In the genomic region with DNA sequence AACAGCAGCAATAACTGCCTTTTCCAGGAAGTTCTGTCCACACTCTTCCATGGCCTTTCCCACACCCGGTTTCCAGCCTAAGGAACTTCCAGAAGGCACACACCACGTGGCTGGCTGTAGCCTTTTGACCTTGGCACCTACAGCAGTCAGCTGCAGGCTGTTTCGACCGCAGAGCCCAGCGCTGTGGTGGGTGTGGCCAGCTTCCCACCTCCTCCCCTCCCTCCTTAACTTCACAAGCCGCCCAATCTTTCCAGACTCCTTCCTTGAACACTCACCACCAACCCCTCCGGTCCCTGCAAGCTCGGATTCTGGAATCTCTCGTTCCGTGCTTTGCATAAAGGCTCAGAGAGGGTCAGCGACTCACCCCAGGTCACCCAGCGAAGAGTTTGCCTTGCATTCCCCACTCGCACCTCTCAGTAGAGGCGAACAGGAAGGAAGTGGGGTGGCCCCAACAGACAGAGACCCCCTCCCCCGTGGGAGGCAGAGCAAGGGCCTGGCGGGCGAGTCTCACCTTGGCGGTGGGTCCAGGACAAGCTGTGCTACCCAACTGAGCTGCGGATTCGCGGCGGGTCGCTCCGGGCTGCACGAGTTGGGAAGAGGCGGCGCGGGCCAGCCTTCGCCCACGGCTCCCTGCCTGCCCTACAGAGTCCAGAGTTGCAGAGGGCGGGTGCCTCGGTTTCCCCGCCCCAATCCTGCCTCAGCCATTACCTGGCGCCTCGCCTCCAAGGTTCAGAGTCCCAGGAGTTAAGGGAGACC, we compare ENCODE assay signal across 8 mouse cellular contexts. TPM values are rescaled to one million over a fixed set of nuclear protein-coding genes. Genes with fewer than 3 reads are reported as not detected.
DNase-seq lines count a peak whose midpoint lies in the region; ATAC-seq lines count a peak whose summit lies in the region.

No protein-coding gene starts in this region.

- peak; percentile 34 for DNase-seq in adrenal gland, adult 8-10 months
- no peak for DNase-seq in adrenal gland, adult 18-20 months (ENCODE audit: low spot score in 2 of 2)
- DNase-seq in embryonic facial prominence, embryonic 14.5 days (ENCODE audit: low spot score): peak; percentile 61
- peak; percentile 26 for DNase-seq in heart, postnatal 4 days
- peak; percentile 76 for DNase-seq in large intestine, adult 2 months (ENCODE audit: low read depth, low spot score)
- peak; percentile 40 for DNase-seq in splenic B cell, adult 2 months (ENCODE audit: low read depth, low spot score)
- DNase-seq in cerebellum, adult 9-10 months: no peak

- no peak overlapping the region for H3K27ac ChIP-seq in embryonic facial prominence, embryonic 14.5 days (replicated peaks; ENCODE audit: low read depth, low read length)

- H3K9me3 ChIP-seq in embryonic facial prominence, embryonic 14.5 days (ENCODE audit: control insufficient read depth, low read length): no peaks in the 10 kb centered on the region

- H3K4me2 ChIP-seq in embryonic facial prominence, embryonic 14.5 days (ENCODE audit: low read depth, low read length): peak overlapping the region; percentile 74

- no peaks in the 10 kb centered on the region for H3K36me3 ChIP-seq in embryonic facial prominence, embryonic 14.5 days (ENCODE audit: control insufficient read depth, insufficient read depth, low read length)
- peaks cover 3% of the 10 kb centered on the region; the same call in 1 of the 2 replicates for H3K36me3 ChIP-seq in splenic B cell, adult 2 months (ENCODE audit: control insufficient read depth, insufficient read depth, low read length, poor library complexity, severe bottlenecking)

- peak overlapping the region; percentile 38 for H3K4me3 ChIP-seq in embryonic facial prominence, embryonic 14.5 days (ENCODE audit: low read depth, low read length)

- 0 out of 2 replicates have a peak, but pooled peaks cover 11% of the 10 kb centered on the region for H3K4me1 ChIP-seq in embryonic facial prominence, embryonic 14.5 days (ENCODE audit: control insufficient read depth, insufficient read depth, low read length)

- WGBS in embryonic facial prominence, embryonic 14.5 days: 2% methylated on average over 21 of the region's 35 CpGs
- 2% methylated on average over 35 of the region's 35 CpGs for WGBS in large intestine, adult 2 months

- peak; percentile 60; the same call in 1 of the 2 replicates for ATAC-seq in embryonic facial prominence, embryonic 14.5 days (ENCODE audit: low read depth)
- 0 out of 2 replicates have a peak, but pooled peaks have one; percentile 37 for ATAC-seq in megakaryocyte-erythroid progenitor cell, adult 5-6 weeks (replicated peaks; ENCODE audit: low FRiP score, low TSS enrichment, poor library complexity, severe bottlenecking)

- H3K9ac ChIP-seq in embryonic facial prominence, embryonic 14.5 days (ENCODE audit: low read depth, low read length): peak overlapping the region; percentile 62

- 0 out of 2 replicates have a peak, but pooled peaks cover 3% of the 10 kb centered on the region for H3K27me3 ChIP-seq in embryonic facial prominence, embryonic 14.5 days (replicated peaks; ENCODE audit: control insufficient read depth, insufficient read depth, low read length)
- no peaks in the 10 kb centered on the region for H3K27me3 ChIP-seq in splenic B cell, adult 2 months (ENCODE audit: control insufficient read depth, insufficient read depth, low read length, poor library complexity, severe bottlenecking)

RNA-seq across cellular contexts. Expression of gene Acp5, which starts 4.1 kb away (rescaled TPM):
- 10 to 100 TPM; 30.6 to 44.1 (median 36.6) TPM for total RNA-seq in adrenal gland, adult 8-10 months (2022)
- 10 to 100 TPM; 46.9 to 92.0 TPM for total RNA-seq in adrenal gland, adult 18-20 months (2021)
- 21.1 and 36.1 TPM in 2 replicates for polyA plus RNA-seq in embryonic facial prominence, embryonic 14.5 days (2014; fragmentation: Nextera tagmentation; extraction: Ambion mirVana)
- 1 to 10 TPM in 1 of 2 experiments, under 1 TPM in 1; 0.71 to 1.6 TPM for total RNA-seq in heart, postnatal 4 days (2021)
- 233 and 244 TPM in 2 replicates for polyA plus RNA-seq in large intestine, adult 2 months (2012; rRNA removed)
- total RNA-seq in megakaryocyte-erythroid progenitor cell, adult 5-6 weeks (2014; fragmentation: Nextera tagmentation): 11.3 and 19.4 TPM in 2 replicates
- 2.2 and 6.5 TPM in 2 replicates for total RNA-seq in megakaryocyte-erythroid progenitor cell, adult 5-6 weeks (2017)

RNA-seq across cellular contexts. Expression of gene Elof1, which starts 14.4 kb away (rescaled TPM):
- 10 to 100 TPM; 71.9 to 83.9 (median 78.6) TPM for total RNA-seq in adrenal gland, adult 8-10 months (2022)
- 10 to 100 TPM; 73.3 to 81.8 TPM for total RNA-seq in adrenal gland, adult 18-20 months (2021)
- 182 and 196 TPM in 2 replicates for polyA plus RNA-seq in embryonic facial prominence, embryonic 14.5 days (2014; fragmentation: Nextera tagmentation; extraction: Ambion mirVana)
- 10 to 100 TPM; 60.1 to 63.4 TPM for total RNA-seq in heart, postnatal 4 days (2021)
- polyA plus RNA-seq in large intestine, adult 2 months (2012; rRNA removed): 120 and 148 TPM in 2 replicates
- total RNA-seq in megakaryocyte-erythroid progenitor cell, adult 5-6 weeks (2014; fragmentation: Nextera tagmentation): 95.3 and 98.7 TPM in 2 replicates
- 31.1 and 51.7 TPM in 2 replicates for total RNA-seq in megakaryocyte-erythroid progenitor cell, adult 5-6 weeks (2017)

RNA-seq across cellular contexts. Expression of gene Pigyl, which starts 25.2 kb away (rescaled TPM):
- 10 to 100 TPM; 51.0 to 67.4 (median 59.4) TPM for total RNA-seq in adrenal gland, adult 8-10 months (2022)
- 10 to 100 TPM; 42.5 to 44.3 TPM for total RNA-seq in adrenal gland, adult 18-20 months (2021)
- 69.3 and 72.6 TPM in 2 replicates for polyA plus RNA-seq in embryonic facial prominence, embryonic 14.5 days (2014; fragmentation: Nextera tagmentation; extraction: Ambion mirVana)
- total RNA-seq in heart, postnatal 4 days (2021): 10 to 100 TPM; 31.0 to 31.9 TPM
- 45.9 and 50.1 TPM in 2 replicates for polyA plus RNA-seq in large intestine, adult 2 months (2012; rRNA removed)
- 31.2 and 49.5 TPM in 2 replicates for total RNA-seq in megakaryocyte-erythroid progenitor cell, adult 5-6 weeks (2014; fragmentation: Nextera tagmentation)
- 22.3 and 42.3 TPM in 2 replicates for total RNA-seq in megakaryocyte-erythroid progenitor cell, adult 5-6 weeks (2017)

RNA-seq across cellular contexts. Expression of gene Cnn1, which starts 32.4 kb away (rescaled TPM):
- 1 to 10 TPM in 3 of 4 experiments, under 1 TPM in 1; 0.89 to 2.8 (median 1.2) TPM for total RNA-seq in adrenal gland, adult 8-10 months (2022)
- 1 to 10 TPM in 1 of 2 experiments, under 1 TPM in 1; 0.99 to 2.7 TPM for total RNA-seq in adrenal gland, adult 18-20 months (2021)
- polyA plus RNA-seq in embryonic facial prominence, embryonic 14.5 days (2014; fragmentation: Nextera tagmentation; extraction: Ambion mirVana): 5.5 and 7.1 TPM in 2 replicates
- 10 to 100 TPM; 38.1 to 39.3 TPM for total RNA-seq in heart, postnatal 4 days (2021)
- 253 and 296 TPM in 2 replicates for polyA plus RNA-seq in large intestine, adult 2 months (2012; rRNA removed)
- total RNA-seq in megakaryocyte-erythroid progenitor cell, adult 5-6 weeks (2014; fragmentation: Nextera tagmentation): not detected in 2 replicates
- total RNA-seq in megakaryocyte-erythroid progenitor cell, adult 5-6 weeks (2017): 0.19 TPM in 1 of 2 replicates, not detected in the other

RNA-seq across cellular contexts. Expression of gene Ecsit, which starts 46.2 kb away (rescaled TPM):
- total RNA-seq in adrenal gland, adult 8-10 months (2022): 10 to 100 TPM; 41.2 to 50.4 (median 48.9) TPM
- 10 to 100 TPM; 49.0 to 64.4 TPM for total RNA-seq in adrenal gland, adult 18-20 months (2021)
- polyA plus RNA-seq in embryonic facial prominence, embryonic 14.5 days (2014; fragmentation: Nextera tagmentation; extraction: Ambion mirVana): 30.0 and 33.3 TPM in 2 replicates
- total RNA-seq in heart, postnatal 4 days (2021): 10 to 100 TPM; 69.4 to 69.6 TPM
- polyA plus RNA-seq in large intestine, adult 2 months (2012; rRNA removed): 47.7 and 48.6 TPM in 2 replicates
- 35.7 and 37.0 TPM in 2 replicates for total RNA-seq in megakaryocyte-erythroid progenitor cell, adult 5-6 weeks (2014; fragmentation: Nextera tagmentation)
- 18.6 and 36.6 TPM in 2 replicates for total RNA-seq in megakaryocyte-erythroid progenitor cell, adult 5-6 weeks (2017)

Comparison
In these comparisons a context has a peak if more than half of its experiments do, and no peak if none do; other contexts are left out.
1. DNase-seq: peak in adrenal gland, adult 8-10 months (single experiment), embryonic facial prominence, embryonic 14.5 days (single experiment), heart, postnatal 4 days (single experiment), large intestine, adult 2 months (single experiment) and splenic B cell, adult 2 months (single experiment); none in adrenal gland, adult 18-20 months (0 of 2) and cerebellum, adult 9-10 months (single experiment).